Mouse (Mus musculus) limb, embryonic 15.5 days (tissue): ENCODE data around the gene Tdrd7. TPM values are rescaled to one million over a fixed set of nuclear protein-coding genes. Genes with fewer than 3 reads are reported as not detected.

Experiments
- ATAC-seq: fragments of 200-750 bp; cut with Nextera tagmentation; 2 replicates; pipeline ENCODE4 v1.8.0; 2017; ENCODE audit warnings: low read depth, moderate TSS enrichment; ENCODE audit not compliant: insufficient number of reproducible peaks, low FRiP score, low TSS enrichment
- H3K27ac ChIP-seq: fragments of 300-500 bp; sonication (generic); 2 replicates; pipeline ENCODE4 v1.5.1; 2015; ENCODE audit warnings: moderate library complexity, mild to moderate bottlenecking, inconsistent platforms
- H3K27me3 ChIP-seq: fragments of 300-500 bp; sonication (generic); 2 replicates; pipeline ENCODE4 v1.6.1; 2015; ENCODE audit warnings: inconsistent platforms
- H3K36me3 ChIP-seq: fragments of 300-500 bp; sonication (generic); 2 replicates; pipeline ENCODE4 v1.6.1; 2015; ENCODE audit warnings: inconsistent platforms
- H3K4me1 ChIP-seq: fragments of 300-500 bp; sonication (generic); 2 replicates; pipeline ENCODE4 v1.6.1; 2015; ENCODE audit warnings: inconsistent platforms
- H3K4me2 ChIP-seq: fragments of 300-500 bp; sonication (generic); 2 replicates; pipeline ENCODE4 v1.6.1; 2015; ENCODE audit warnings: mild to moderate bottlenecking, inconsistent platforms
- H3K4me3 ChIP-seq: fragments of 300-500 bp; sonication (generic); 2 replicates; pipeline ENCODE4 v1.5.1; 2015; ENCODE audit warnings: mild to moderate bottlenecking, inconsistent platforms
- H3K9ac ChIP-seq: fragments of 300-500 bp; sonication (generic); 2 replicates; pipeline ENCODE4 v1.6.1; 2015; ENCODE audit warnings: inconsistent platforms
- H3K9me3 ChIP-seq: fragments of 300-500 bp; sonication (generic); 2 replicates; pipeline ENCODE4 v1.6.1; 2016; ENCODE audit warnings: inconsistent platforms
- WGBS: fragments of 180-500 bp; shearing (Covaris S2); methylation state at CpG from one replicate; pipeline ENCODE4 v1.1.7; 2015; 5-methylcytosine and 5-hydroxymethylcytosine counted together
- polyA plus RNA-seq: library from polyadenylated mRNA; unstranded; fragments of >200 nt; fragmentation: Nextera tagmentation; extraction: Ambion mirVana; gene quantifications from 2 replicates; pipeline ENCODE4 v1.2.1, GENCODE M21; 2015

The Tdrd7 gene
- polyA plus RNA-seq, 1 experiment from 2014 or later = 13.2 TPM

DNA sequence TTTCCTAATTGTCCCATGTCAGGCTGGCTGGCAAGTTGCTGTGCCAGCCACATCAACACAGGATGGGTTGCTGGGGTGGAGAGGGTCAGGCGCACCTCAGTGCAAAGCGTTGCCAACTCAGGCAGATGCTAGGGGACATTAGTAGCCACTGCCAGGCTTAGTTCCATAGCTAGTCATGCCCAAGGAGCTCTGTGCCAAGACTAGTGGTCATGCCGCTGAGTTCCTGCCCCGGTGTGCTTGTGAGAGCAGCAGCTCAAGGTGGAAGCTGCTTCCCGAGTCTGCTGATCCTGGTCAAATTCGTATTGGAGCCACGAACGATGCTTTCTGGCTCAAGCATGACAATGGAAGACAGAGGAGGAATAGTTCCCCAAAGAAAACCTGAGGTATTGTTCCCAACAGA is 9.0 kb upstream of the Tdrd7 start:
- no peak overlapping the region for H3K4me3 ChIP-seq
- no peak for ATAC-seq
- H3K4me1 ChIP-seq = no peaks in the 10 kb centered on the region
- H3K27ac ChIP-seq = no peak overlapping the region
- no peak overlapping the region for H3K9ac ChIP-seq
- H3K4me2 ChIP-seq = no peak overlapping the region
- 96% methylated on average over 8 of the region's 8 CpGs for WGBS
- no peaks in the 10 kb centered on the region for H3K36me3 ChIP-seq
- H3K9me3 ChIP-seq = no peaks in the 10 kb centered on the region
- no peaks in the 10 kb centered on the region for H3K27me3 ChIP-seq

DNA sequence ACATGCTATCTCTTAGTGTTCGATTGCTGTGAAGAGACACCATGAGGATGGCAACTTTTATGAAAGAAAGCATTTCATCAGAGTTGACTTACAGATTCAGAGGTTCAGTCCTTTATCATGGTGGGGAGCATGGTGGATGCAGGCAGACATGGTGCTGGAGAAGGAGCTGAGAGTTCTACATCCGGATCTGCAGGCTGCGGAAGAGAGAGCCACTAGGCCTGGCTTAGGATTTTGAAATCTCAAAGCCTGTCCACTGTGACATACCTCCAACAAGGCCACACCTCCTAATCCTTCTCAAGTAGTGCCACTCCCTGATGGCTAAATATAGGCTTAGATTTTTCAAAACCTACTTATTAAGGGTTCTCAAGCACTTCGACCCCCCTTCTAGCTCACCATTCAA is 8.4 kb upstream of the Tdrd7 start:
- Histone ChIP-seq H3K4me3 (no peak overlapping the region), H3K27ac (no peak overlapping the region), H3K9me3 (no peaks in the 10 kb centered on the region), H3K4me2 (no peak overlapping the region), H3K36me3 (no peaks in the 10 kb centered on the region), H3K9ac (no peak overlapping the region), H3K4me1 (no peaks in the 10 kb centered on the region), H3K27me3 (no peaks in the 10 kb centered on the region)
- ATAC-seq = no peak
- WGBS = 93% methylated on average over 4 of the region's 4 CpGs

DNA sequence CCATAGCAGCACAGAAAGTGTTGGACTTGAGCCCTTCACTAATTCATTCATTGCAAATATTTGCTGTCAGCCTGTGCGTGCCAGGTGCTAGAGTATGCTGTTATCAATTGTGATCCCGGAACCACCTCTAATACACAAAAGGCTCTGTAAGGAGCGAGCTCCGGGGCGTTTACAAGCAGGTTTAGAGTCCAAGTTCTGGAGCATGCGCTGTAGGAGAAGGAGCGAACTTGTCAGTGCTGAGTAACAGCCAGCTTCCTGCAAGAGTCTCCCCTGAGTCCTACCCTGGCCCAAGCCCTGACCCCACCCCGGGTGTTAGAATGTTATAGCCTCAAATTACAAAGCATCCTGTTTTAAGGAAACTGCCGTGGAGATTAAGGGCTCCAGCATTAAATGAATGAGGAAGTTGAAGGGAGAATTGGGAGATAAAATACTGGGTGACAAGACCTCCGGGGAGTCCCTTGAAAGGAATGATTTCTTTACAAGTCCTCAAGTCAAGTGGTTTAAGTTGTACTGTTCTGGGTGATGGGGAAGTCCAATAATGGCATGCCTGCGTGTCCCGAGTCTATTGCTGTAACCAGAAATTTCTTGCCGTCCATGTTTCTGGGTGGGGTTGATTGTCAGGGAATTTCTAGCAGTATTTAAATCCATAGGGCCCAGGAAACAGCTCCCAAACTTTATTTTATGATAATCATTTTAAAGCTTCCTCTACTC is 758 bp downstream of the Tdrd7 start:
- no peaks in the 10 kb centered on the region for H3K36me3 ChIP-seq
- 12% methylated on average over 13 of the region's 13 CpGs for WGBS
- peak overlapping the region; percentile 25 for H3K4me2 ChIP-seq
- ATAC-seq = no peak
- no peaks in the 10 kb centered on the region for H3K27me3 ChIP-seq
- H3K4me3 ChIP-seq = no peak overlapping the region
- H3K27ac ChIP-seq = no peak overlapping the region
- H3K4me1 ChIP-seq = peaks cover 4% of the 10 kb centered on the region
- H3K9me3 ChIP-seq = no peaks in the 10 kb centered on the region
- no peak overlapping the region for H3K9ac ChIP-seq

DNA sequence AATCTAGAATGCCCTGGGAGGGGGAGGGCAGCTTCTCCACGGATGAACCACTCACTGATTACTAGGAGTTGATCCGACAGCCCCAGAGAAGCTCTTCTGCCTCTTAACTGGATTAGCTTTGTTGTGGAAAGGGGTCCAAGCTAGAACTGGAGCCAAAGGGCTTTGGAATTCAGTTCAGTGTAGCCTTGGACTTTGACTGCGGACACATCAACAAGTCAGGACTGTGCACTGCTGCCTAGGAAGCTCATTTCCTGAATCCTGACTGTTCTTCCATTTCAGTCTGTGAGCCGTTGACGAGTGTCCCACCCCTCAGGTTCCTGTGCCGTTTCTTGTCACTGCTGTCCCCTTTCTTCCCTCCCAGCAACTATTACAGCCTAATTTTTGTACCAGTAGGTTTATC is 1.6 kb downstream of the Tdrd7 start:
- no peak overlapping the region for H3K9ac ChIP-seq
- H3K36me3 ChIP-seq = no peaks in the 10 kb centered on the region
- no peak overlapping the region for H3K4me2 ChIP-seq
- H3K27ac ChIP-seq = no peak overlapping the region; the same call in 1 of the 2 replicates
- H3K4me1 ChIP-seq = peaks cover 4% of the 10 kb centered on the region
- H3K27me3 ChIP-seq = no peaks in the 10 kb centered on the region
- 32% methylated on average over 6 of the region's 6 CpGs for WGBS
- ATAC-seq = no peak
- H3K9me3 ChIP-seq = no peaks in the 10 kb centered on the region
- H3K4me3 ChIP-seq = no peak overlapping the region

DNA sequence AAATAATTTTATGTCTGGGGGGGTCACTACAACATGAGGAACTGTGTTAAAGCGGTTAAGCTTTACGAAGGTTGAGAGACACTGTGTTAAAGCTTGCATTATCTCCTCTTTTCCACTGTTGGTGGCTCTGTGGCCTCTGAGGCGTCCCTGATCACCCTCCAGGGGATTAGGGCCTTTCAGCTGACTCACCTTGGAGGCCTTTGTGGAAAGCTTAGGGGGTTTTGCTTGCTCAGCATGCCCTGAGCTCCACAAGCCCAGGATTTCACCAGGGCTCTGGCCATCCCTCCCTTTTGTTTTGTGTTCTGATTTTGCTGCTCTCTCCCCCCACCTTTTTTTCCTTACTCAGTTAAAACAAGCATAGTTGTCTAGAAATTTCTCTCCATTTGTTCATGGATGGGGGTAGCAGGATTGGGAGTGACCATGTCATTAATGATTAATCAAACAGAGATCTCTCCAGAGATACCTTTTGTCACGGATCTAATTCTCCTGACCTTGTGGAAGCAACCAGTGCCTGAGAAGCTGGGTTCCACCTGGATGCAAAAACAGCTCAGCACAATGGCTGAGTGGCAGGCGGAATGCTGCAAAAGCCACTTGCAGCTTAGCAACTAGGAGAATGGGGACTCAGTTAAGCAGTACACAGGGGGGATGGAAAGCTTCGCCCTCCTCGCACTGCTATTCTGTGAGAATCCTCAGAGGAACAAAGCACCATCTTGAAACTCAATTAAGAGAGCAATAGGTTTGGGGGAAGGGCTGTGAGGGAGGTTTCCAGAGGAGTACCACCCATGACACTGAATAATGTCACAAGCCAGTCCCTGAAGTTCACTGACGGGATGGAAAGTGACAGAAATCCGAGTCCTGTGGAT is 2.6 kb downstream of the Tdrd7 start:
- Histone ChIP-seq H3K4me1 (peaks cover 5% of the 10 kb centered on the region), H3K9me3 (no peaks in the 10 kb centered on the region), H3K4me2 (no peak overlapping the region), H3K27ac (no peak overlapping the region), H3K27me3 (no peaks in the 10 kb centered on the region), H3K36me3 (no peaks in the 10 kb centered on the region), H3K4me3 (no peak overlapping the region), H3K9ac (no peak overlapping the region)
- no peak for ATAC-seq
- WGBS = 61% methylated on average over 9 of the region's 9 CpGs

DNA sequence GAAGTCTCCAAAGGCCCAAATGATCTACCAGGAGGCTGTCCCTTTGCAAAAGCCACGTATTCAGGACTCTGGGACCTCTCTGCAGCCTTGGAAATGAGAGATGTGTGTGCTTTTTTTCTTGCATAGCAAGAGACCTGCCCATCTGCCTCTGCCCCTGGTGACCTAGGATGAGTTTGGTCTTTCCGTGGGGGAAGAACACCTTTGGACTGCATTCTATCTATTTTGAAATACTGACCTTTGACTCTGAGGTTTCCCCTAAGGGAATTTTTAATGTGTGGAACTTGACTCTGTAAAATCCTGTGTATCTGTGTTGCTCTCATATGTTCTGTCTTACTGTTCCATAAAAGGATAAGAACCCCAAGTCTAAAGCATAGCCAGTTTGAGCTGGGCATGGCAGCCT is 3.9 kb downstream of the Tdrd7 start:
- Histone ChIP-seq H3K36me3 (no peaks in the 10 kb centered on the region), H3K9me3 (no peaks in the 10 kb centered on the region), H3K4me3 (no peak overlapping the region), H3K4me2 (no peak overlapping the region), H3K27ac (no peak overlapping the region), H3K4me1 (peaks cover 10% of the 10 kb centered on the region), H3K9ac (no peak overlapping the region), H3K27me3 (no peaks in the 10 kb centered on the region)
- no peak for ATAC-seq
- WGBS = 60% methylated on average over 2 of the region's 2 CpGs

DNA sequence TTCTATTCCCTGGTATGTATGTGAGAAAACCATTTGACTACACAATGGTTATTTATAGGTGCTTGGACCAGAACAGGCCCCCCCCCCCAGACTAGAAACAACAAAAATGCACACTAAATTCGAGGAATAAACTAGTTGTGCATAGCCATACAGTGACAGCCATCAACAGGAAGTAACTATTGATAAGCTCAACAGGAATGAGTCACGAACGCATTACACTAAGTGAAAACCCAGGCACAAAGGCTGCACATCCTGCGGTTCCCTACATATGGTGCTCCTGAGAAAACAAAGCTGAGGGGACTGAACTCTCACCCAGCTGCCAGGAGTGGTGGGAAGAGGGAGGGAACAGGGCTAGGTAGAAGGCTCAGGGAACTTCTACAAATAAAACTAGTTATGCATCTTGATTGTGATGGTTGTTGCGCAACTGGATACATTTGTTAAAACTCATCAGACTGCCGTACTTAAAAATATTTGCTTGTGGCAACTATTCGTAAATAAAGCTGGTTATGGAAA is 5.0 kb downstream of the Tdrd7 start:
- Histone ChIP-seq H3K9me3 (no peaks in the 10 kb centered on the region), H3K4me1 (peaks cover 10% of the 10 kb centered on the region), H3K4me3 (no peak overlapping the region), H3K27ac (no peak overlapping the region), H3K4me2 (no peak overlapping the region), H3K27me3 (peaks cover 6% of the 10 kb centered on the region; the same call in 1 of the 2 replicates), H3K36me3 (no peaks in the 10 kb centered on the region), H3K9ac (no peak overlapping the region)
- WGBS = 70% methylated on average over 7 of the region's 7 CpGs
- no peak for ATAC-seq

DNA sequence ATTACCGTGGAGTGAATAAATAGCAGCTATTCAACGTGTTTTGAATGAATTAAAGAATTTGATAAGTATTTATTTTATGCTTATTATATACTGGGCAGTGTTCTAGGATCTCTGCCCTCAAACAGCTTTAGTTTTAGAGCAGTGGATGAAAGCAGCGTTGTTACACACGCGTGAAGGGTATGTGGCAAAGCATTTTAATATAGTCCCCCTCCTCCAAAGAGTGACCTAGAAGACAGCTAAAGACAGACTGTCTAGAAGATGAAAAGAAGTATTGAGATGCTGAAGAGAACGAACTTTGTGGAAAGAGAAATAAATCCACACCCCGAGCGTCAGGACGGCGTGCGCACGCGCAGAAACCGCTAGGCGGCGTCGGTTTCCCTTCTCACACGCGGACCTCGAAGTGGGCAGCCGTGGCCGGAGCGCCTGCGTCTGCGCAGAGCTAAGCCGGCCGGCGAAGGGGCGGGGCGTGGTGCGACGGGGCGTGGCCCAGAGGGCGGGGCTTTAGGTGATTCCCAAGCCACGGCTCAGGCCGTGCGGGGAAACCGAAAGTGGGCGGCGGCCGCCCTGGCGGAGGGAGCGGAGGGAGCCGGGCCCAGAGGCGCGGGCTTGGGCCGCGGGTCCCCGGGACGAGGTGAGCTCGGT is 6.8 kb downstream of the Tdrd7 start:
- Histone ChIP-seq H3K36me3 (no peaks in the 10 kb centered on the region), H3K27me3 (peaks cover 6% of the 10 kb centered on the region; the same call in 1 of the 2 replicates), H3K4me1 (peaks cover 7% of the 10 kb centered on the region), H3K9ac (peak overlapping the region; percentile 75), H3K27ac (peak overlapping the region; percentile 59; the same call in 1 of the 2 replicates), H3K4me3 (peak overlapping the region; percentile 92), H3K9me3 (no peaks in the 10 kb centered on the region), H3K4me2 (peak overlapping the region; percentile 92)
- 2% methylated on average over 51 of the region's 51 CpGs for WGBS
- ATAC-seq = peak; percentile 99

DNA sequence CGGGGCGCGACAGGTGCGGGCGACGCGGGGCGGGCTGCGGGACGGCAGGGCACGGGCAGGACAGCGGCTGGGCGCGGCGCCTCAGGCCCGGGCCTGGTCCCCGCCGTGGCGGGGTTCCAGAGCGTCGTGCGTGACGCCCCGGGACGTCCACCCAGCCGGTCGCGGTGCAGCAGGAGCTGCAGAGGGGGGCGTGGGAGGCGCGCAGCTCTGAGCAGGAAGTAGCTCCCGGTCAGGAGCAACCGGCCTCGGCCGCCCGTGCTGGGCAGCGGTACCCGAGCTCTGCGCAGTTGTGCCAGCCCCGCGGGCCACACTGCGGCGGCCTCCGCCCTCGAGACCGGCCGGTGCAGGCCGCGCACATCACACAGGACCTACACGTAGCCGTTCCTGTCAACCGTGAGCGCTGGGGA is 7.3 kb downstream of the Tdrd7 start:
- WGBS = 0% methylated on average over 53 of the region's 53 CpGs
- peak overlapping the region; percentile 59; the same call in 1 of the 2 replicates for H3K27ac ChIP-seq
- peaks cover 6% of the 10 kb centered on the region; the same call in 1 of the 2 replicates for H3K27me3 ChIP-seq
- peak overlapping the region; percentile 75 for H3K9ac ChIP-seq
- H3K4me3 ChIP-seq = peak overlapping the region; percentile 92
- peak; percentile 75 for ATAC-seq
- no peaks in the 10 kb centered on the region for H3K9me3 ChIP-seq
- H3K4me2 ChIP-seq = peak overlapping the region; percentile 92
- H3K36me3 ChIP-seq = no peaks in the 10 kb centered on the region
- H3K4me1 ChIP-seq = peaks cover 7% of the 10 kb centered on the region

DNA sequence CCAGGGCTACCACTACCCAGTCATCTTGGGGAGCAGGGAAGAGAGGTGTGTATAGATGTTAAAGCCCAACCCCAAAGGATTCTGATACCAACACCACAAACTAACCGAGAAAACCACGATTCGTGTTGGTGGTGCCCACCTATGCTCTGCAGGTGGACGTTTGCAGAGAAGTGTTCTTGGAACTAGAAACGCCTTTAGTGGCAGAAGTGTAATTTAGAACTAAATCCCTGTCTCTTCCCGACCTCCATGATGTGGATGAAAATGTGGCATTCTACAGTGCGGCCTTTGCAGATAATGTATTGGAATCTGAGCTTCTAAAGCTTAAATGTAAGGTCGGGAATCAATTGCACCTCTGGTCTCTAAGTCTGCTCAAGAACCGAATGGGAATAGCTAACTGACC is 7.8 kb downstream of the Tdrd7 start:
- Histone ChIP-seq H3K4me3 (peak overlapping the region; percentile 92), H3K36me3 (no peaks in the 10 kb centered on the region), H3K9me3 (no peaks in the 10 kb centered on the region), H3K27me3 (peaks cover 6% of the 10 kb centered on the region; the same call in 1 of the 2 replicates), H3K4me2 (peak overlapping the region; percentile 92), H3K9ac (peak overlapping the region; percentile 75), H3K27ac (no peak overlapping the region), H3K4me1 (peaks cover 7% of the 10 kb centered on the region)
- no peak for ATAC-seq
- 29% methylated on average over 9 of the region's 9 CpGs for WGBS

DNA sequence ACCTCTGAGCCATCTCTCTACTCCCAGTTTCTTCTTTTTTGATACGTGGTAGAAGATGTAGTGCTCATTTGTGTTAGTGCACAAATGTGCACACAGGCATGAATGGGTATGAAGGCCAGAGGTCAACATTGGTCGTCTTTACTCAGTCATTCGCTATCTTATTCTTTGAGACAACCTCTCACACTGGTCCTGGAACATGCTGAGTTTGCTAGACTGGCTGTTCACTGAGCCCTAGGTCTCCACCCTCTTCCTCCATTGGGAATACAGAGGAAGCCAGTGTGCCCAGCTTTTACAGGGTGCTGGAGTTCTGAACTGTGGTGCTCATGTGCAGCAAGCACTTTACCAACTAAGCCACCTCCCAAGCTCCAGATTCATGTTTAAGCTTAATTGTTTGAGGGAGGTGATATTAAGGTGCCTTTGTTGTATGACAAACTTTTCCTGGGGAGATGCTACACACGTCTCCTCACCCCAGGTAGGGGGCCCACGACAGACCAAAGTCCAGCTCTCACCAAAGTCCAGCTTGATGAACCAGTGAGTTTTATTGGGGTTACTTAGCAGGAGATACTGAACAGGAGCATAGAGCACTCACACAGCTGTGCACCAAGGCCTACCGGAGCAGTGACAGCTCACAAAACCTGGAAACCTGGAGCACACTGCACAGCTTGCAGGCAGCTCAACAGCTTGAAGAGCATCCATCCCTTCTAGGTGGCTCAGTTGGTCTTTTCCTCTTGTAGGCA is 12.0 kb downstream of the Tdrd7 start:
- Histone ChIP-seq H3K4me3 (no peak overlapping the region), H3K27ac (no peak overlapping the region), H3K4me2 (no peak overlapping the region), H3K9me3 (no peaks in the 10 kb centered on the region), H3K36me3 (no peaks in the 10 kb centered on the region), H3K27me3 (peaks cover 10% of the 10 kb centered on the region; the same call in 1 of the 2 replicates), H3K4me1 (peaks cover 7% of the 10 kb centered on the region), H3K9ac (no peak overlapping the region)
- ATAC-seq = no peak
- 84% methylated on average over 6 of the region's 6 CpGs for WGBS
